Mouse (Mus musculus): Measurements from ENCODE around the gene Ctdspl. TPM values are rescaled to one million over a fixed set of nuclear protein-coding genes. Genes with fewer than 3 reads are reported as not detected.

The Ctdspl gene
- total RNA-seq, 4 experiments from 2014 or later: 7.5 to 10.2 (median 7.8) TPM

DNA sequence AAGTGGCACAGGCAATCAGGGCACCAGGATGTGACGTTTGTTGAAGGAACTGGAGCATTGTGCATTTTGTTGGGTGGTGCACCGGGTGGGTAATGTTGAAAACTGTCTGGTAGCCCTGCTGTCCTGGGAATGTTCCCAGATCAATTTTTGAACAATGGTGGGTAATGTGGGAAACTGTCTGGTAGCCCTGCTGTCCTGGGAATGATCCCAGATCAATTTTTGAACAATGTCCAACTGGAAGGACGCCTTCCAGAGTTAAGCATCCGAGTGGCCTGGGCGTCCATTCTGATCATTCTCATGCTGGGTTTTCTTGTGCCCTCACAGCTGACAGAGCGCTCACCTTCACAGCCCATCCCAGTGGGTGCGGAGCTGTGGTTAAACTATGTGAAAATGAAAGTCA is 101.1 kb downstream of the Ctdspl start:
- no peak for DNase-seq (ENCODE audit: low spot score)

- no peak for DNase-seq (ENCODE audit: low spot score)
Observed at GRCm38 (mm10) chr9:119028226-119029195, 102.3 kb downstream of the Ctdspl start.

DNA sequence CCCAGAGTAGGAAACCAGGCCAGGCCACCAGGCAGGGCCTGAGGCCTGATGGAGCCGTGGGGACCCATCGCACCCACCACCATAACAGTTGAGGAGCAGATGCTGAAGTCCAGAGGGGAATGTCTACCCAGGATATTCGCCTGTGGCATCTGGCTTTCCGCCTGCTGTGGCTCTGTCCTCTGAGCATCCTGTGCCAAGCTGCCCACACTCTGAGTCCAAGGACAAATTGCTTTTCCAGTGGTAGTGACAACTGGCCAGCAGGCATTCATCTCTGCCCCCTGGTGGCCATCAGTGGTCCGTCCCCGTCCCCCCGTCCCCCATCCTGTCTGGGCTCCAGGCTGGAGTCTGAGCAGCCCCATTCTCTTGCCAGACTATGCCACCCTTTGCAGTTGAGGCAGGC is 103.3 kb downstream of the Ctdspl start:
- DNase-seq (ENCODE audit: low spot score): peak; percentile 56

GRCm38 (mm10) chr9:119031038-119031437 is 104.8 kb downstream of the Ctdspl start:
- no peak for DNase-seq (ENCODE audit: low spot score)

- peak; percentile 84 for DNase-seq (ENCODE audit: low spot score)
Observed at GRCm38 (mm10) chr9:119031772-119032171, 105.5 kb downstream of the Ctdspl start.

DNA sequence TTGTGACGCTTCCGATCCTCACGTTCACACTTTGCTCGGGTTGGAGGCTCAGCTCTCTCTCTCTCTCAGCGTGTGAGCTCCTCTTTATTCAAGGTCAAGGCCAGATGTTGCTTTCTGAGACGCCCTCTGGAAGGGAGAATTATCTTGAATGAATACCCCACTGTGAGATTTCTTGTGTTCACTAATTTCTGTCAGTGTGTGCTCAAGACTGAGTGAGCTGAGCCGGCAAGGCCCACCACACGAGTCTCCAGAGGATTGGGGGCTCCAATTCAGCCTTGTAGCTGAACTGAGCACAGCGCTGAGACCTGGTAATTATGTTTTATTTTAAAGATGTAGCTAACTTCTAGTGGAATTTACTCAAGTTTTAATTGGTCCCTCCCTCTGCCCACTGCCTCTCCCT is 106.3 kb downstream of the Ctdspl start:
- DNase-seq (ENCODE audit: low spot score): no peak

DNA sequence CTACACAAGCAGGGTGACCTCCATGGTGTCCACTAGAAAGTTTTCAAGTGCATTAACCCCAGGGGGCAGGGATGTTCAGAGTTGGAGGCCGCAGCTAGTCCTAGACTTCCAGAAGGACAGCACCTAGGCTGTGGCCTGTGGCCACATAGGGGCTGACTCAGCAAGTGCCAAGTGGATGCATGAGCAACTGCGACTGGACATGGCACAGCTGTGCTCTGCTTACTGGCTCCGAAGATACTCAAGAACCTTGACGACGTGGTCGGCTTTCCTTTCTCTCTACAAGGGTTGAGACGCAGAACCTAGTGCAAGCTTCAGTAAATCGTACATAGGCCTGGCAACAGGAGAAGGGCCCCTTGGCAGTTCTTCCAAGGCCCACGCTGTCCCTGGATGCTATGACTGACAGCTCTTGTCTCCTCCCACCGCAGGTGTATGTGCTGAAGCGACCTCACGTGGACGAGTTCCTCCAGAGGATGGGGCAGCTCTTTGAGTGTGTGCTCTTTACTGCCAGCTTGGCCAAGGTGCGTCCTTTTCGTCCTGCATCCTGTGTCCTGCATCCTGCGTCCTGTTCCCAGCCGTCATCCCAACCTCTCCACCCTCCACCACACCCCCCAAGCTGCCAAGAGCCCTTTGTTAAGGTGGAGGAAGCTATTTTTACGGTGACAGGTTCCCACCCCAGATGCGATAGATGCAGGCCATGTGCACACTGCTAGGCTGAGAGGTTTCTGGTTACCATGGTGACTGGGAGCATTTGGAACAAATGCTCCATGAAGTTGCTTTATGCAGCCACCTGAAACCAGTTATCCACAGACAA is 107.1 kb downstream of the Ctdspl start:
- no peak for DNase-seq (ENCODE audit: low spot score)

DNA sequence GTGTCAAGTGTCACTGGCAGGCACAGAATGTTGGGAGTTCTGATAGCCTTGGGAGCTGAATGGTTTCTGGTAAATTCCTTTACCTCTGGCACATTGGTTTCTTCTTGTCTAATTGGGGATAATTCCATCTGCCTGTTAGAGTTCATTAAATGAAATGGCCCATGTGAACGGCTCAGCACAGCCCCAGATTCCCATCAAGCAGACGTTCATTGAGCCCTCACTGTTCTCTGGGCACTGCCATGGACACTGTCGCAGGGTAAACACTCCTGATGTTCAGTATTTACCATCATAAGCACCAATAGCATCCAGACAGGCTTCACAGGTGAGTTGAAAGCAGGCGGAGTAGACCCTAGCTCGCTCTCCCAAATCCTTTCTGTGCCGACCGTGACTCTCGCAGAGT is 107.8 kb downstream of the Ctdspl start:
- DNase-seq (ENCODE audit: low spot score): no peak

DNA sequence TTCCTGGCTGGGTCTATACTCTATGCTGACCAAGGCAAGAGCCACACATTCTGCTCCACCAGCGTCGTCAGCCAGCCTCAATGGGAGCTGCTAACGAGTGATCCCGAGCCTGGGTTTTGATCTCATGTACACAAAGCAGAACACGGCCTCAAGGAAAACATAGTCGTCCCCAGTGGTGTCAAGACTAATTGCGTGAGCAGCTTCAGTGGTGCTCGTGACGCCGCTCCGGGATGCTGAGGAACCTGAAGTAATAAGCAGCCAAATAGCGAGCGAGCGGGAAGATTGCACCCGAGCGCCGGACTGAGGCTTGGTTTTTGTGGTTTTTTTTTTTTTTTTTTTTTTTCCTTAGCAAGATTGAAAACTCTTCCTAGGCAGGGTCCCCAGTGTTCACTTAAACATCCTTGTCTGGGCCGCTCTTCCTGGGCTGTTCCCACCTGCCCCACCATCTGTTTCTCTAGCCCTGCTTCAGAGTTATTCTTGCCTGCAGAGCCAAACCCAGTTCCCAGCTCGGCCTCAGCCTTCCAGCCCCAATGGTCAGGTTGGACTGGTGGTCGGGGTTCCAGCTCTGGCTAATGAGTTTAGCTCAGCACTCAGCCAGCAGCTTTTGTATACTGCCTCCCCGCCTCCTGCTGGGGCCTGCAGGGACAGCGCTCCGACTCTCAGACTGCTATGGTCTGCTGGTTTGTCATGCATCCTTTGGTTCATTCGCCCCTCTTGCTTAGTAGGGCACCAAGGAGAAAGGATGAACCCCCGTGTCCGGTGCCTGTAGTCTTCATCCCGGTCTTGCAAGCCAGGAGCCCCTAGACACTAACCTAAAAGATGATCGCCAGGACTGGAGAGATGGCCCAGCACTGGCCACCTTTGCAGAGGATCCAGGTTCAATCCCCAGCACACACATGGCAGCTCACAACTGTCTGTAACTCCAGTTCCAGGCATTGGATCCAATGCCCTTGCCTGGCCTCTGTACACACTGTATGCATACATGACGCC is 108.7 kb downstream of the Ctdspl start:
- no peak for DNase-seq (ENCODE audit: low spot score)

DNA sequence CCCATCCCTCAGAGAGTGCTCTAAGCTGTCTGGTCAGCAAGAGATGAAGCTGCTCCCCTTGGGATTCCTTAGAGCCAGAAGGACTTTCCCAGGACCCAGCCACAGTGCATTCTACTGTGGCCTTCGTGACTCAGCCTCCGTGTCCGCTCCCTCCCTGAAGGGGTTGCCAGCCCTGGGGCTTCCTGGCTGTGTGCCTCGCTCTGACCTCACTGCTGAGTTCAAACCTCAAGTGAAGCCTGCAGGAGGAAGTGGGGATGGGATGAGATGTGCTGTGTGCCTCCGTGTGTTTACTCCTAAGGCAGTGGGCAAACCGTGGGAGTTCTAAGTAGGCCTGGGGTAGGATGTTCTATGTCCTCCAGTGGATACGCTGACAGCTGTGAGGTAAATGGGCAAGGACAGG is 109.6 kb downstream of the Ctdspl start:
- DNase-seq (ENCODE audit: low spot score): peak; percentile 89

DNA sequence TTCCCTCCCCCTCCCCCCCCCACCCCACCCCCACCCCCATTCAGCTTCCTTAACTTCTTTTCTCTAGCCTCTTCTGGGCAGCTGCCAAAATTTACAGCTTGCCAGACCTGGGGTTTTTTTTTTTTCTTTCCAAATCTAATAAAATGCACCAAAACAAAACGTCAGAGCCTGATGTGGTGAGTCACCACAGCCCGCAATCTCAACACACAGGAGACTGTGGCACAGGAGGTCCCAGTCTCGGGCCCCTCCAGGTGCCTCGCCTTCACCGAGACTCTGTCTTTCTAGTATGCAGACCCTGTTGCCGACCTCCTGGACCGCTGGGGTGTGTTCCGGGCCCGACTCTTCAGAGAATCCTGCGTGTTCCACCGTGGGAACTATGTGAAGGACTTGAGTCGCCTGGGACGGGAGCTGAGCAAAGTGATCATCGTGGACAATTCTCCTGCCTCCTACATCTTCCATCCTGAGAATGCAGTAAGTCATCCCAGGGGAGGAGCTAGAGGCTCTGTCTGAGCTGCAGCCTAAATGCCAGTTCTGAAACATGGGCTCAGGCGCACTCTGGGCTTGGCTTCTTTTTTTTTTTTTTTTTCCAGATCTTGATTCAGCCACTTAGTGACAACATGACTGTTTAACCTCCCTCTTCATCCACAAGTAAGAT is 111.0 kb downstream of the Ctdspl start:
- DNase-seq (ENCODE audit: low spot score): no peak

DNA sequence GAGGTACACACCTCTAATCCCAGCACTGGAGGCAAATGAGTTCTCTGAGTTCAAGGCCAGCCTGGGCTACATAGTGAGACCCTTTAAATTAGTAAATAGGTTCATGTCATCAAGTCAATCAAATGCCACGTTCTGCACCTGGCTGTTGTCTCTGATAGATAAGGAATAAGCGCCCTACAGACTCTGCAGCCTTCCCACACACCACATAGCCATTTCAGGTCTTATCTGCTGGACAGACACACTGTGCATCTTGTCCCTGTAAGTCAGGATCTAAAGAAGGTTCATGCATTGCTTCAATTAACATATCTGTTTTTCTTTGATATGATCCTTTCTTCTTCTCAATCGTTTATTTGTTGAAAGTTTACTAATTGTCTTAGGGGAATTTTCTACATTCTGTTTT is 112.3 kb downstream of the Ctdspl start:
- DNase-seq (ENCODE audit: low spot score): no peak

DNA sequence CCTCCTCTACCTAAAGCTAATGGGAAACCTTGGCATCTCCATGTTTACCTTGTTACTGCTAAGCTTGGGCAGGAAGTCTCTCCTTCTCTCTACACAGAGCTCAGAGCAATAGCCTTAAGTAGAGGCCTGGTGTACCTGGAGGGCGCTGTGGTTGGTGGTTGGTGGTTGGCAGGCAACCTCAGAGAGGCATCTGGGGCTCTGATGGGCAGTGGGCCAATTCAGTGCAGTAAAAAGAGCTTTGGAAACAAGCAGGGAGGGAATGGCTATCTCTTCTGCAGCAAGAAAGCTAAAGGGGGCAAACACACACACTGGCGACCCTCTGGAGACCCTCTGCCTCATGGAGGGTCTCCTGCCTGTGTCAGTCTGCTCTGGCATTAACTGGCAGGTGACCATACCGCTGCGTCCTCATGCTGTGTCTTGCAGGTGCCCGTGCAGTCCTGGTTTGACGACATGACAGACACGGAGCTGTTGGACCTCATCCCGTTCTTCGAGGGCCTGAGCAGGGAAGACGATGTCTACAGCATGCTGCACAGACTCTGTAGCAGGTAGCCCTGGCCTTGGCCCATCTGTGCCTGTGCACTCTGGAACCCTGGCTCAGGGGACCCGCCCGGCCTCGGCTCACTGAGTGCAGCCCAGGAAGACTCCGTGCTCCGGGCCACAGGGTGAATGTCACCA is 114.0 kb downstream of the Ctdspl start:
- no peak for DNase-seq (ENCODE audit: low spot score)

DNA sequence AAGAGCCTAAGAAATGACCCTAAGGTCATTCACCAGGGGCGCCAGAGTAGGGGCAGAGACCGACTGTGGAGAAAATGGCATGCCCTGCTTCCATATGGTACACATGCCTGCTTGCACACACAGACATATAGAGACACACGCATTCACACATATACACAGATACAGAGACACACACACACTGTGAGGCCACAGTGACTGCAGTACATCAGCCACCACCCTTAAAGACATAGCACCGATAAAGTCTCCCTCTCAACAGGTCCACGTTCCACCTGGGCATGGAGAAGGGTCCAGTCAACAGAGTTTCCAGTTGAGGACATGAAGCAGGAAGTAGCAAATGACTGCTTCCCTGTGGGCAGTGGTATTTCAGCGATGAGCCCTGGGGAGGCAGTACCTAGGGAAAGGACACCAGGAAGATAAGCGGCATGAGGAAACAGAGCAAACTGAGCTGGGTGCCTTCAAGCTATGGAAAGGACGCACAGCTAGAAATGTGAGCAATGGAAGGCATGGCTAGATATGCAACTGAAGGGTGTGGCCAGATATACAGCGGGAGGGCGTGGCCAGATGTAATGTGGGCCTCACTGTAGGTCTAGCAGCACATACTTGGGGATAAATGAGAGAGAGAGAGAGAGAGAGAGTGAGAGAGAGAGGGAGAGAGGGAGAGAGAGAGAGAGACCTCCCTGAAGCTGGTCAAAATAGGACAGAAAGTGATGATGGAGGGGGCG is 122.1 kb downstream of the Ctdspl start:
- DNase-seq (ENCODE audit: low spot score): no peak

GRCm38 (mm10) chr9:119051158-119051557 is 124.9 kb downstream of the Ctdspl start:
- no peak for DNase-seq (ENCODE audit: low spot score)

DNA sequence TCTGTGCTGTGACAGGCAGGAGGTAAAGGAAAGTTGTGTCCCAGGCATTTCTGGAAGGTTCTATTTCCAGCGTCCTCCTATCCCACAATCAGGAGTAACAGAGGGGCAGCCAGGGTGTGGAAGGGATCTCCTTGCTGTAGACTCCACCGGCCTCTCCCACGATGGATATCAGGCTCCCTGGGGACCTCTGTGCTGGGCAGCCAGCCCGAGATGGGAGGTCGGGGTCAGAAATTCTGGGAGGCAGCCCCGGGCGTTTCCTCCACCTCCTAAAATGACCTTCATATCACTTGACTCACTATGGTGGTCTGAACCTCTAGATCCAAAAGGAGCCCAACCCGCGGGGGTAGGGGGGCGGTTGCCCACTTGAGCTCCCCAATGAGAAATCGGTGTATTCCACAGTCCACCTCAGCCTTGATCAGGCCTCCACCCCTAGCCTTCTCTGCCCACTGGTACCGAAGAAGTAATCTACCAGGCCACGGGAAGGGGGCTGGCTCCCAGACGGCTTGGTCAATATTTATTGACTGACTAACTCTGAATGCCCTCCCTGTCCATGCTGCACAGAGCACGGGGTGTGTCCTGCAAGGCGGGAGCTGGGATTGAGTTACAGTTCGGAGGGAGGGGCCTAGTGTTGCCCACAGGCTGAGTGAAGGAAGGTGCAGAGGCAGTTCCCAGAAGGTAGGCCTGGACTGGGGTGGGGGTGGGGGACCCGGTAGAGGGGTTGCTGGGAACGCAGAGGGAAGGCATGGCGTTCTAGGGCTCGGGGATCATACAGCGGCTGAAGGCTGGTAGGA is 126.1 kb downstream of the Ctdspl start, which contains the start of gene Vill:
Vill (plus strand) TSS at position 625 of the 791 bp plus-strand sequence.
- no peak for DNase-seq (ENCODE audit: low spot score)

DNA sequence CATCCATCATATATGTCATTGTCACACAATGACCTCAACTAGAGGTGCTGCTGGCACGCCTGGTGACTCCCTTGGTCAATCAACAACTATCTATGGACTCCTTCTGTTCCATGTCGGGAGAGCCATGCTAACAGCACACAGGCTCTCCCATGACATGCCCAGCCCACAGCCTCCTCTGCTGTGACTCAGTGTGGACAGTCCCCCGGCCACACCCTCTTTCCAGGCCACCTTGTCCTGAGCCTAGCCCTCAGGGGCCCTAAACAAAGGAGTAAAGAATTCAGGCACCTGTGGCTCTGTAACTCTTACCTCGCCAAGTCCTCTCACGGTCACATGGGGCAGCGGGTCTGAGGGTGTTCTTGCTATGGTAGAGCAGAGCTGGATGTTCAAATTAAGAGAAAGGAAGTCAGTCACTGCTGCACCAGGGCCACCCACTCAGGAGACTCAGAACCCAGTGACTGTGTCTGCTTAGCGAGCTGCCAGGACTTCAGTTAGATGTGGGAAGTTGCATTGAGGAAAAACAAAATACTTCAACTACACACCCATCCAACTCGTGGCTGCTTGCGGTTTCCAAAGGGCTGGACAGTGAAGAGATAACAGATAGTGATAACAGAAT is 127.8 kb downstream of the Ctdspl start:
- no peak for DNase-seq (ENCODE audit: low spot score)

DNA sequence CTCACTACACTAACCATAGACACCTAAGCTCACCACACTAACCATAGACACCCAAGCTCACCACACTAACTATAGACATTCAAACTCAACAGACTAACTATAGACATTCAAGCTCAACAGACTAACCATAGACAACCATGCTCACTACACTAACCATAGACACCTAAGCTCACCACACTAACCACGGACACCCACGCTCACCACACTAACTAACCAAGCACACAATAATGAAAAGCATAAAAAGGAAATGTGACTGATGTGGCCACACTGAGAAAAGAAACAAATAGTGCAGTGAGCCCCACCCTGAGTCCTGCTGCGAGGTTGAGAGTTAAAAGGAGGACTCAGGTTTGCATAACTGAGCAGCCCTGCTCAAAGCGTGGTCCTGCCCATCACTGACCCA is 129.1 kb downstream of the Ctdspl start:
- no peak for DNase-seq (ENCODE audit: low spot score)
